Mouse (Mus musculus): Measurements from ENCODE around the gene Palld. TPM values are rescaled to one million over a fixed set of nuclear protein-coding genes. Genes with fewer than 3 reads are reported as not detected.

Gene Palld
- polyA plus RNA-seq, 1 experiment from 2014 or later: 51.6 TPM

GRCm38 (mm10) chr8:61646195-61646835, 256.2 kb downstream of the Palld start:
- H3K9me3 ChIP-seq: no peaks in the 10 kb centered on the region
- H3K4me1 ChIP-seq: no peaks in the 10 kb centered on the region
- H3K4me3 ChIP-seq: no peak overlapping the region
- WGBS: 88% methylated on average over 8 of the region's 8 CpGs
- DNase-seq (ENCODE audit: extremely low spot score, low spot score): no peak
- H3K27ac ChIP-seq: no peak overlapping the region
- no peaks in the 10 kb centered on the region for H3K36me3 ChIP-seq (replicated peaks)
- H3K27me3 ChIP-seq (ENCODE audit: poor library complexity, severe bottlenecking): no peaks in the 10 kb centered on the region

DNA sequence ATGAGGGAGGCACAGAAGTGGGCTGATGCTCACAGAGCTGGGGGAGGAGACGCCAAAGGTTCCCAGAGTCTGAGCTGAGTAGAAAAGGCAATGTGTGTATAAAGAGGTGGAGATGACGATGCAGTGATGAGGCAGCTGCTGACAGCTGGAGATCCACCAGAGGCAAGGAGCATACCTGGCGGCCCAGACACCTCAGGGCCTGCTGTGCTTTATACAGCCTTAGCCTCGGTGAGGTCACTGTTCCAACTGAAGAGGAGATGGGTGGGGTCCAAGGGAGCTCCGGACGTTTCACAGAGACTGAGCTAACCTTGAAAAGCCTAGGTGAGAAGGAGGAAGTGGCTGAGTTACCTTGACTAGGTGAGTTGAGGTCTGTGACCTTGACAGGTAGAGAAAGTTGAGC, 256.8 kb downstream of the Palld start:
- H3K36me3 ChIP-seq (replicated peaks): no peaks in the 10 kb centered on the region
- 87% methylated on average over 6 of the region's 6 CpGs for WGBS
- H3K4me1 ChIP-seq: no peaks in the 10 kb centered on the region
- no peak overlapping the region for H3K27ac ChIP-seq
- H3K4me3 ChIP-seq: no peak overlapping the region
- DNase-seq (ENCODE audit: extremely low spot score, low spot score): no peak
- no peaks in the 10 kb centered on the region for H3K27me3 ChIP-seq (ENCODE audit: poor library complexity, severe bottlenecking)
- H3K9me3 ChIP-seq: no peaks in the 10 kb centered on the region

GRCm38 (mm10) chr8:61643215-61643614, 259.3 kb downstream of the Palld start:
- DNase-seq (ENCODE audit: extremely low spot score, low spot score): no peak
- no peaks in the 10 kb centered on the region for H3K9me3 ChIP-seq
- WGBS: 88% methylated on average over 3 of the region's 3 CpGs
- no peaks in the 10 kb centered on the region for H3K36me3 ChIP-seq (replicated peaks)
- no peaks in the 10 kb centered on the region for H3K4me1 ChIP-seq
- H3K27me3 ChIP-seq (ENCODE audit: poor library complexity, severe bottlenecking): no peaks in the 10 kb centered on the region
- H3K4me3 ChIP-seq: no peak overlapping the region
- no peak overlapping the region for H3K27ac ChIP-seq

- no peak overlapping the region for H3K4me3 ChIP-seq
- H3K4me1 ChIP-seq: no peaks in the 10 kb centered on the region
- H3K27ac ChIP-seq: no peak overlapping the region
- no peak for DNase-seq (ENCODE audit: extremely low spot score, low spot score)
- H3K27me3 ChIP-seq (ENCODE audit: poor library complexity, severe bottlenecking): no peaks in the 10 kb centered on the region
- H3K36me3 ChIP-seq (replicated peaks): no peaks in the 10 kb centered on the region
- no peaks in the 10 kb centered on the region for H3K9me3 ChIP-seq
- WGBS: 92% methylated on average over 4 of the region's 4 CpGs
These were observed 260.1 kb downstream of the Palld start for GRCm38 (mm10) chr8:61642358-61642847.

- no peak overlapping the region for H3K4me3 ChIP-seq
- H3K27ac ChIP-seq: no peak overlapping the region
- H3K36me3 ChIP-seq (replicated peaks): no peaks in the 10 kb centered on the region
- peaks cover 4% of the 10 kb centered on the region for H3K4me1 ChIP-seq
- H3K9me3 ChIP-seq: no peaks in the 10 kb centered on the region
- DNase-seq (ENCODE audit: extremely low spot score, low spot score): no peak
- 93% methylated on average over 2 of the region's 2 CpGs for WGBS
- no peaks in the 10 kb centered on the region for H3K27me3 ChIP-seq (ENCODE audit: poor library complexity, severe bottlenecking)
These were observed 262.9 kb downstream of the Palld start for GRCm38 (mm10) chr8:61639596-61639995.

DNA sequence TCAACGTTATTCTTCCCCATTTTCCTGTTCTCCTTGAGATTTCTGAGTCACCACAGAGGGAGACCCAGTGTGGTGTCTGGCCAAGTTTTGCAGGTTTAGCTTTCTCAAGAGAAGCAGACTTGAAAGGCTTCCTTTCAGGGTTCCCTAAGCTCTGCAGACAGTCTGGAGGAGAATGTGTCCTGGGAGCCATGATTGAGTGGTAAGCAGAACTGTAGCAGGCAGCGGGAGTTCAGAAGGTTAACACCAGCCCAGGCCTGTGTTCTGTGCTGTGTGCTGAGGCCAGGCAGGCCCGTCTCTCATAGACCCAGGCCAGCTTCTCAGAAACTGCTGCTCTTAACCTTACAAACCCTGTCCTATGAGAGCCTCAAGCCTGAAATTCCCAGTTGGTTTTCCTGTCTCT, 263.5 kb downstream of the Palld start:
- Histone ChIP-seq H3K27ac (no peak overlapping the region), H3K36me3 (replicated peaks) (no peaks in the 10 kb centered on the region), H3K9me3 (no peaks in the 10 kb centered on the region), H3K27me3 (ENCODE audit: poor library complexity, severe bottlenecking) (no peaks in the 10 kb centered on the region), H3K4me3 (no peak overlapping the region), H3K4me1 (peaks cover 7% of the 10 kb centered on the region)
- DNase-seq (ENCODE audit: extremely low spot score, low spot score): no peak
- WGBS: 80% methylated on average over 3 of the region's 3 CpGs

DNA sequence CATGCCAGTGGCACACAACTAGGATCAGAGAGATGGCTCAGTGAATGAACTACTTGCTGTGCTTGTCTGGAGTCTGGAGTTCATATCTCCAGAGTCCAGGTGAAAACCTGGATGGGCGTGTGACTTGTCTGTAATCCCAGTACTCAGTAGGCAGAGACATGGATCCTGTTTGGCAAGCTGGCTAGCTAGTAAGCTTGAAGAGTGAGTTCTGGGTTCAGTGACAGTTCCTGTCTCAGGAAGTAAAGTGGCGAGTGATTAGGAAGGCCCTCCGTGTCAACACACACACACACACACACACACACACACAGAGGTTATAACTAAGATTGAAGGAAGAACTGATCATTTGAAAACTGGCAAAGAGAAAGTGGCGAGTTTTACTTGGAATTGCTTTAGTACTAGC, 264.8 kb downstream of the Palld start:
- no peaks in the 10 kb centered on the region for H3K9me3 ChIP-seq
- DNase-seq (ENCODE audit: extremely low spot score, low spot score): no peak
- H3K36me3 ChIP-seq (replicated peaks): no peaks in the 10 kb centered on the region
- peaks cover 7% of the 10 kb centered on the region for H3K4me1 ChIP-seq
- no peaks in the 10 kb centered on the region for H3K27me3 ChIP-seq (ENCODE audit: poor library complexity, severe bottlenecking)
- H3K4me3 ChIP-seq: no peak overlapping the region
- no peak overlapping the region for H3K27ac ChIP-seq
- WGBS: 86% methylated on average over 4 of the region's 4 CpGs

GRCm38 (mm10) chr8:61634811-61635210, 267.7 kb downstream of the Palld start:
- no peaks in the 10 kb centered on the region for H3K27me3 ChIP-seq (ENCODE audit: poor library complexity, severe bottlenecking)
- no peak overlapping the region for H3K27ac ChIP-seq
- no peaks in the 10 kb centered on the region for H3K9me3 ChIP-seq
- H3K4me3 ChIP-seq: no peak overlapping the region
- no peaks in the 10 kb centered on the region for H3K36me3 ChIP-seq (replicated peaks)
- peaks cover 10% of the 10 kb centered on the region for H3K4me1 ChIP-seq
- WGBS: 60% methylated on average over 1 of the region's 1 CpGs
- DNase-seq (ENCODE audit: extremely low spot score, low spot score): no peak

DNA sequence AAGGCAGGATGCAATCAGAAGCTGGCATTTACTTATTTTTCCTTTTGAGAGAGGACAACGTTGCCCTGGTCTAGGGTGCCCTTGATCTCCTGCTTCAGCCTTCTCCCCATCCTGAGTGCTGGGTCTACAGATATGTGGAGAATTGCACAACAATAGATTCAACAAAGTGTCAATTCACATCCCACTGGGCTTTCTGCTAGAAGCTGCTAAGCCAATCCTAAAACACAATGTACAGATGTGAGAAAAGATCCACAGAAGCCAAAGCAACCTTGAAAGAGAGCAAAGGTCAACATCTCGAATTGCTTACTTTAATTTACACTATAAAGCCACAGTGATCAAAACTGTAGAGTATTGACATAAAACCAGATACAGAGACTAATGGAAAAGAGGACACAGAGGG, 270.2 kb downstream of the Palld start:
- no peaks in the 10 kb centered on the region for H3K36me3 ChIP-seq (replicated peaks)
- H3K4me1 ChIP-seq: peaks cover 20% of the 10 kb centered on the region
- no peaks in the 10 kb centered on the region for H3K9me3 ChIP-seq
- no peak overlapping the region for H3K27ac ChIP-seq
- DNase-seq (ENCODE audit: extremely low spot score, low spot score): no peak
- WGBS: 74% methylated on average over 2 of the region's 2 CpGs
- H3K4me3 ChIP-seq: no peak overlapping the region
- no peaks in the 10 kb centered on the region for H3K27me3 ChIP-seq (ENCODE audit: poor library complexity, severe bottlenecking)

GRCm38 (mm10) chr8:61629631-61629968, 272.9 kb downstream of the Palld start:
- Histone ChIP-seq H3K4me1 (peaks cover 16% of the 10 kb centered on the region), H3K9me3 (no peaks in the 10 kb centered on the region), H3K4me3 (no peak overlapping the region), H3K27me3 (ENCODE audit: poor library complexity, severe bottlenecking) (no peaks in the 10 kb centered on the region), H3K27ac (peak overlapping the region; percentile 40; the same call in 1 of the 2 replicates), H3K36me3 (replicated peaks) (no peaks in the 10 kb centered on the region)
- DNase-seq (ENCODE audit: extremely low spot score, low spot score): no peak
- 39% methylated on average over 1 of the region's 1 CpGs for WGBS

DNA sequence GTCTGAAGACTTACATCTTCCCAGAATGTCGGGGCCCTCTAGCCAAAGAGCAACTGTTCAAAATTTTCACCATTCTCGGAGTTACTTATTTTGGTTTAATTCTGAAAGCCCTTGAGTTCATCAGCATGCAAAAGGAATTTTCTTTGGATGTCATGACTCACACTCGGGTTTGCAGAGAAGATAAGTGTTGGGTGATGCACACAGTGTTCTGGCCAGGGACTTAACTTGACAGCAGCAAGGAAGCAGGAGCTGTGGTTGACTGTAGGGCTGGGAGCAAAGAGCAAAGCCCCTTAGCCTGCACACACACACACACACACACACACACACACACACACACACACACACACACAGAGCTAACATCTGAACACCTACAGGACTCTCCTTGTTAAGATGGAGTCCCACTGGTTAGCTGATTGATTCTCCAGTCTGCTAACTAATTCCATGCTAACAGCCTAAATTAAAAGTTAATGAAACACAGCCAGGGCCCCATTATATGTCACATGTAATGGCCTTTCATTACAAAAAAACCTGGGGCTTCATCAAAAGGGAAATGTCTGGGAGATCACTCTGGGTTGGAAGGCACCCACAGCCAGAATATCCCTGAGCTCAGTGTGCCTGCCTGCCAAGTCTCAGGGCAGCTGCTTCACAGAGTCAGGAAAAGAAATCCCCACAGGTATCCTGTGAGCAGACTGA, 273.4 kb downstream of the Palld start:
- DNase-seq (ENCODE audit: extremely low spot score, low spot score): peak; percentile 26
- Histone ChIP-seq H3K4me1 (peaks cover 18% of the 10 kb centered on the region), H3K9me3 (no peaks in the 10 kb centered on the region), H3K27me3 (ENCODE audit: poor library complexity, severe bottlenecking) (no peaks in the 10 kb centered on the region), H3K36me3 (replicated peaks) (no peaks in the 10 kb centered on the region), H3K27ac (peak overlapping the region; percentile 40; the same call in 1 of the 2 replicates), H3K4me3 (no peak overlapping the region)
- WGBS: 77% methylated on average over 3 of the region's 3 CpGs

DNA sequence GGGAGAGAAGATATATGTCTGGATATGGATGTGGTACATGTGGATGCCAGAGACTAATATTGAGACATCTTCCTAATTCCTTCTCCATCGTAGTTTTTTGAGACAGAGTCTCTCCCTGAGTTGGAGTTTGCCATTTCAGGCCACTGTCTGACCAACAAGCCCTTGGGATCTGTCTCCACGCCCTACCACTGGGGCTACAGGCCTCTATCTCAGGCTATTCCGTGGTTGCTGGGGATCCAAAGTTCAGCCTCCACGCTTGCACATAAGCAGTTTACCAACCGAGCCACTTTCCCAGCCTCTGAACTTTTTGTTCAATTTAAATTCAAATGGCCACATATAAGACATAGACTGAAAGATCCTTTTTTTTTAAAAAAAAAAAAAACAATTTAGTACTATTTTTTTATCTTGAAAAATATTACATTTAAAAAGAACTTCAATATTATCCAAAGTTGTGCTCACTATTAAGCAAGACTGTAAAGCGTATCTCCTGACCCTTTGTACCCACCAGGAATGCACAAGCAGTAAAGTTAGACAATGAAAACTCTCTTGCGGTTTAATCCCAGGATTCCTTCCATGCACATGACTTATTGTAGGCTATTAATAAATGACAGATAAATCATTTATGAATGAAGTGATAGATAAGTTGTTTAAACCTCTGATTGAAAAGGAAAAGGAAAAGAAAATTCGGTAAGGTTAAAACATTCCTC, 276.1 kb downstream of the Palld start:
- no peak for DNase-seq (ENCODE audit: extremely low spot score, low spot score)
- WGBS: 93% methylated on average over 8 of the region's 8 CpGs

DNA sequence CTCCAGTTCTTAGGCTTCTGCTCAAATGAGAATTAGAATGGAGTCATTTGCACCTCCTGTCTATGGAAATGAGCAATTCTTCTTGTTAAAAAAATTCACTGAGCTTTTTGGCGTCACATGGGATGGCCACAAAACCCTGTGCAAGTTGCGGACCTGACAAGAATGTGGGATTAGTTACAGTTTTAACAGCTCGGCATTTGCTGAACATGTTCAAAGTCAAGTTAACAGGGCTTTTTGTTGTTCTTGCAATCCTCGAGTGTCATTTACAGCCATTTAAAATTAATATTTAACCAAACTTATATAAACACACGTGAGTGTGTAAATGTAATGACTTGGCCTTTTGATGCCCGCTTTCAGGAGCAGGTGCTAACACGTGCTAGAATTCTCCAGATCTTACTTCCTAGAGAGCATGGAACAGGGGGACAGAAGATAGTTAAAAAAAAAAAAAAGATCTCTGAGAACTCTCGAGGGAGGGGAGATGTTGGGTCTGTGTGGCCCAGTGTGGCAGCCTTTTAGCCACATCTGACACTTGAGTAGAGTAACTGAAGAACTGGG, 276.8 kb downstream of the Palld start:
- no peaks in the 10 kb centered on the region for H3K9me3 ChIP-seq

More for the DNA sequence above, 276.1 kb downstream of the Palld start:
- no peaks in the 10 kb centered on the region for H3K36me3 ChIP-seq (replicated peaks)
- no peaks in the 10 kb centered on the region for H3K9me3 ChIP-seq
- H3K4me3 ChIP-seq: no peak overlapping the region
- H3K27ac ChIP-seq: no peak overlapping the region
- no peaks in the 10 kb centered on the region for H3K27me3 ChIP-seq (ENCODE audit: poor library complexity, severe bottlenecking)
- peaks cover 29% of the 10 kb centered on the region for H3K4me1 ChIP-seq

More for the DNA sequence above, 276.8 kb downstream of the Palld start:
- Histone ChIP-seq H3K27ac (no peak overlapping the region), H3K27me3 (ENCODE audit: poor library complexity, severe bottlenecking) (no peaks in the 10 kb centered on the region), H3K4me3 (no peak overlapping the region), H3K36me3 (replicated peaks) (no peaks in the 10 kb centered on the region), H3K4me1 (peaks cover 29% of the 10 kb centered on the region)
- WGBS: 89% methylated on average over 8 of the region's 8 CpGs
- DNase-seq (ENCODE audit: extremely low spot score, low spot score): no peak
